Mouse (Mus musculus) midbrain, embryonic 12.5 days (tissue): ENCODE measurements around the gene Vdac1. TPM values are rescaled to one million over a fixed set of nuclear protein-coding genes. Genes with fewer than 3 reads are reported as not detected.

Experiments
- ATAC-seq: fragments of 200-750 bp; cut with Nextera tagmentation; 2 replicates; pipeline ENCODE4 v1.8.0; 2017; ENCODE audit warnings: low read depth, moderate TSS enrichment, moderate library complexity; ENCODE audit not compliant: low FRiP score
- H3K27ac ChIP-seq: fragments of 300-500 bp; sonication (generic); replicated peaks from 2 replicates; pipeline ENCODE4 v1.5.1; 2016; ENCODE audit warnings: mild to moderate bottlenecking
- H3K27me3 ChIP-seq: fragments of 300-500 bp; sonication (generic); 2 replicates; pipeline ENCODE4 v1.6.1; 2016; ENCODE audit warnings: mild to moderate bottlenecking
- H3K36me3 ChIP-seq: fragments of 300-500 bp; sonication (generic); 2 replicates; pipeline ENCODE4 v1.6.1; 2016
- H3K4me1 ChIP-seq: fragments of 300-500 bp; sonication (generic); 2 replicates; pipeline ENCODE4 v1.6.1; 2016
- H3K4me2 ChIP-seq: fragments of 300-500 bp; sonication (generic); replicated peaks from 2 replicates; pipeline ENCODE4 v1.6.1; 2016; ENCODE audit warnings: mild to moderate bottlenecking, moderate library complexity
- H3K4me3 ChIP-seq: fragments of 300-500 bp; sonication (generic); 2 replicates; pipeline ENCODE4 v1.5.1; 2016; ENCODE audit warnings: mild to moderate bottlenecking
- H3K9ac ChIP-seq: fragments of 300-500 bp; sonication (generic); replicated peaks from 2 replicates; pipeline ENCODE4 v1.6.1; 2016; ENCODE audit warnings: mild to moderate bottlenecking, moderate library complexity
- H3K9me3 ChIP-seq: fragments of 300-500 bp; sonication (generic); 2 replicates; pipeline ENCODE4 v1.6.1; 2016; ENCODE audit warnings: mild to moderate bottlenecking
- WGBS: fragments of 180-500 bp; shearing (Covaris S2); methylation state at CpG from one replicate; pipeline ENCODE4 v1.1.7; 2016; 5-methylcytosine and 5-hydroxymethylcytosine counted together
- polyA plus RNA-seq: library from polyadenylated mRNA; unstranded; fragments of >200 nt; fragmentation: Nextera tagmentation; extraction: Ambion mirVana; gene quantifications from 2 replicates; pipeline ENCODE4 v1.2.1, GENCODE M21; 2016

Gene Vdac1
- polyA plus RNA-seq, 1 experiment from 2014 or later, result 216 TPM

GRCm38 (mm10) chr11:52433076-52433796 is 72.6 kb downstream of the Vdac1 start:
- ATAC-seq, result no peak
- H3K9me3 ChIP-seq, result peaks cover 5% of the 10 kb centered on the region; the same call in 1 of the 2 replicates
- H3K4me2 ChIP-seq, result no peak overlapping the region
- no peak overlapping the region for H3K9ac ChIP-seq
- H3K27ac ChIP-seq, result no peak overlapping the region
- no peak overlapping the region for H3K4me3 ChIP-seq
- 78% methylated on average over 8 of the region's 8 CpGs for WGBS
- H3K27me3 ChIP-seq, result peaks cover 14% of the 10 kb centered on the region; the same call in 1 of the 2 replicates
- no peaks in the 10 kb centered on the region for H3K36me3 ChIP-seq
- no peaks in the 10 kb centered on the region for H3K4me1 ChIP-seq

GRCm38 (mm10) chr11:52433797-52434195 is 73.1 kb downstream of the Vdac1 start:
- H3K36me3 ChIP-seq, result no peaks in the 10 kb centered on the region
- ATAC-seq, result no peak
- no peak overlapping the region for H3K9ac ChIP-seq
- H3K9me3 ChIP-seq, result peaks cover 5% of the 10 kb centered on the region; the same call in 1 of the 2 replicates
- H3K4me3 ChIP-seq, result no peak overlapping the region
- no peaks in the 10 kb centered on the region for H3K4me1 ChIP-seq
- no peak overlapping the region for H3K4me2 ChIP-seq
- H3K27me3 ChIP-seq, result peaks cover 14% of the 10 kb centered on the region; the same call in 1 of the 2 replicates
- 74% methylated on average over 2 of the region's 2 CpGs for WGBS
- H3K27ac ChIP-seq, result no peak overlapping the region

GRCm38 (mm10) chr11:52435466-52435865 is 74.8 kb downstream of the Vdac1 start:
- WGBS, result 80% methylated on average over 5 of the region's 5 CpGs
- Histone ChIP-seq H3K4me1 (no peaks in the 10 kb centered on the region), H3K9ac (no peak overlapping the region), H3K9me3 (peaks cover 5% of the 10 kb centered on the region; the same call in 1 of the 2 replicates), H3K36me3 (no peaks in the 10 kb centered on the region), H3K27ac (no peak overlapping the region), H3K27me3 (peaks cover 8% of the 10 kb centered on the region; the same call in 1 of the 2 replicates), H3K4me3 (no peak overlapping the region), H3K4me2 (no peak overlapping the region)
- no peak for ATAC-seq

GRCm38 (mm10) chr11:52437123-52437522 is 76.5 kb downstream of the Vdac1 start:
- Histone ChIP-seq H3K4me3 (no peak overlapping the region), H3K9ac (no peak overlapping the region), H3K4me1 (no peaks in the 10 kb centered on the region), H3K9me3 (peaks cover under 1% of the 10 kb centered on the region; the same call in 1 of the 2 replicates), H3K27me3 (peaks cover 8% of the 10 kb centered on the region; the same call in 1 of the 2 replicates), H3K36me3 (no peaks in the 10 kb centered on the region), H3K27ac (no peak overlapping the region), H3K4me2 (no peak overlapping the region)
- 23% methylated on average over 10 of the region's 10 CpGs for WGBS
- ATAC-seq, result no peak

Other genes with a start within 250 kb of the Vdac1 start
- not detected in 2 replicates for gene Olfr1373, start 215.3 kb upstream of the Vdac1 start, polyA plus RNA-seq
- gene Olfr1371, start 146.9 kb upstream of the Vdac1 start, polyA plus RNA-seq, result not detected in 2 replicates
- gene Skp1a, start 128.9 kb upstream of the Vdac1 start, polyA plus RNA-seq, result 976 and 1,021 TPM in 2 replicates
- gene Tcf7, start 77.8 kb upstream of the Vdac1 start, polyA plus RNA-seq, result 7.8 and 8.7 TPM in 2 replicates
- gene 9530068E07Rik, start 35.6 kb downstream of the Vdac1 start, polyA plus RNA-seq, result 154 TPM in 2 replicates